Mouse (Mus musculus) G1E (cell line): ENCODE measurements around the gene Slc20a1.

ENCODE experiments used
- CTCF ChIP-seq: IDR thresholded peaks from 2 replicates; pipeline ENCODE4 v1.5.1; 2012; ENCODE audit warnings: low read depth, low read length, inconsistent platforms, mixed read lengths
- POLR2AphosphoS5 ChIP-seq: IDR thresholded peaks from 2 replicates; pipeline ENCODE4 v1.6.1; 2012; ENCODE audit warnings: low read depth, low read length, inconsistent platforms; ENCODE audit not compliant: insufficient replicate concordance

DNA sequence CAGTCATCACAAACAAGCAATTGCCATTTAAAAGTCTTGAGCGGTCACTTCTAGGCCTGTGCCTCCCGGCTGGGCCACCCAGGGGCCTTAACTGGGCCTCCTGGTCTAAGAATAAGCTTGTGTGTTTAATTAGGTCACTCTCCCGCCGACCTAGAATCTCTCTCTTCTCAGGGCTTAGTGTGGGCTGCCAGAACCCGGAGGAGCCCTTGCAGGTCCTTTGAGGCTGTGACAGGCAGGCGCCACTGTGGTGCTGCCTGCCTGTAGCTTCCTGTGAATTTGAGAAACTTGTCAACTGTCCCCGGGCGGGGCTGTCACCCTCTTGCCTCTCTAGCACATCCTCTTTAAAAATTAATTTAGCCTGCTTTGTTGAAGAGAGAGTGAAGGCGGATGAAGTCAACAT is 45.2 kb downstream of the Slc20a1 start:
- TF ChIP-seq CTCF, result no peak
- no peak for TF ChIP-seq POLR2AphosphoS5
